Mouse (Mus musculus) ovary, postnatal 14 days (tissue): ENCODE data around the gene Ifi35.
A peak's percentile ranks its signal among the peaks of the same experiment; 100 is the strongest.
"Not testable (repeated sequence)": the region's sequence is repeated elsewhere in the genome, so short reads cannot be mapped to it uniquely, and the experiment has no call there.

Experiments
- DNase-seq: peaks from one replicate; pipeline ENCODE4 v3.0.0; 2022; ENCODE audit warnings: low spot score

Ifi35 gene

GRCm38 (mm10) chr11:101447786-101448185 is 421 bp upstream of the Ifi35 start:
- DNase-seq, result no peak

- DNase-seq, result no peak
Observed at GRCm38 (mm10) chr11:101448899-101449298, 692 bp downstream of the Ifi35 start.

- DNase-seq, result not testable (repeated sequence)
Observed at GRCm38 (mm10) chr11:101449596-101449995, 1.4 kb downstream of the Ifi35 start.

- DNase-seq, result no peak
Observed at GRCm38 (mm10) chr11:101450394-101450793, 2.2 kb downstream of the Ifi35 start.

- DNase-seq, result no peak
Observed at GRCm38 (mm10) chr11:101451536-101451935, 3.3 kb downstream of the Ifi35 start.

GRCm38 (mm10) chr11:101452093-101452774 is 4.0 kb downstream of the Ifi35 start:
- no peak for DNase-seq

GRCm38 (mm10) chr11:101454702-101455101 is 6.5 kb downstream of the Ifi35 start:
- DNase-seq, result no peak

- DNase-seq, result no peak
Observed at GRCm38 (mm10) chr11:101455627-101456026, 7.4 kb downstream of the Ifi35 start.

GRCm38 (mm10) chr11:101457631-101458030 is 9.4 kb downstream of the Ifi35 start:
- no peak for DNase-seq

- no peak for DNase-seq
Observed at GRCm38 (mm10) chr11:101458217-101458616, 10.0 kb downstream of the Ifi35 start.

- DNase-seq, result no peak
Observed at GRCm38 (mm10) chr11:101459716-101460115, 11.5 kb downstream of the Ifi35 start.

- no peak for DNase-seq
Observed at GRCm38 (mm10) chr11:101460321-101460720, 12.1 kb downstream of the Ifi35 start.

GRCm38 (mm10) chr11:101462141-101462540 is 13.9 kb downstream of the Ifi35 start:
- DNase-seq, result no peak

GRCm38 (mm10) chr11:101462583-101463440 is 14.6 kb downstream of the Ifi35 start:
- no peak for DNase-seq

GRCm38 (mm10) chr11:101464211-101465100 is 16.2 kb downstream of the Ifi35 start, which contains the start of gene Rnd2:
TSS of gene Rnd2 (plus strand) at chr11:101464999.
- DNase-seq, result no peak

GRCm38 (mm10) chr11:101465101-101465868 is 17.1 kb downstream of the Ifi35 start:
- peak; percentile 57 for DNase-seq

GRCm38 (mm10) chr11:101465869-101466551 is 17.8 kb downstream of the Ifi35 start, which contains the start of gene Vat1:
TSS of gene Vat1 (minus strand) at chr11:101466230.
- peak; percentile 47 for DNase-seq

- not testable (repeated sequence) for DNase-seq
Observed at GRCm38 (mm10) chr11:101466552-101466950, 18.3 kb downstream of the Ifi35 start.

GRCm38 (mm10) chr11:101467477-101468262 is 19.5 kb downstream of the Ifi35 start:
- peak; percentile 49 for DNase-seq

GRCm38 (mm10) chr11:101468263-101468688 is 20.1 kb downstream of the Ifi35 start:
- peak; percentile 41 for DNase-seq
